Mouse (Mus musculus): Measurements from ENCODE around the gene Btla.

Btla gene

GRCm38 (mm10) chr16:45257567-45257966, 33.5 kb downstream of the Btla start:
- no peak for DNase-seq (ENCODE audit: low read depth, low spot score)

- no peak for DNase-seq (ENCODE audit: low read depth, low spot score)
Measured at GRCm38 (mm10) chr16:45259663-45260062, 35.5 kb downstream of the Btla start.

GRCm38 (mm10) chr16:45261321-45261720, 37.2 kb downstream of the Btla start:
- DNase-seq (ENCODE audit: low read depth, low spot score) = no peak

GRCm38 (mm10) chr16:45262051-45262450, 37.9 kb downstream of the Btla start:
- no peak for DNase-seq (ENCODE audit: low read depth, low spot score)

GRCm38 (mm10) chr16:45269886-45270285, 45.8 kb downstream of the Btla start:
- no peak for DNase-seq (ENCODE audit: low read depth, low spot score)

GRCm38 (mm10) chr16:45283093-45283492, 59.0 kb downstream of the Btla start:
- no peak for DNase-seq (ENCODE audit: low read depth, low spot score)

- no peak for DNase-seq (ENCODE audit: low read depth, low spot score)
Measured at GRCm38 (mm10) chr16:45297806-45298205, 73.7 kb downstream of the Btla start.

Measured in telencephalon, adult 2 months (tissue).